Comparison of ENCODE assay signal across 15 mouse cellular contexts in the genomic region with DNA sequence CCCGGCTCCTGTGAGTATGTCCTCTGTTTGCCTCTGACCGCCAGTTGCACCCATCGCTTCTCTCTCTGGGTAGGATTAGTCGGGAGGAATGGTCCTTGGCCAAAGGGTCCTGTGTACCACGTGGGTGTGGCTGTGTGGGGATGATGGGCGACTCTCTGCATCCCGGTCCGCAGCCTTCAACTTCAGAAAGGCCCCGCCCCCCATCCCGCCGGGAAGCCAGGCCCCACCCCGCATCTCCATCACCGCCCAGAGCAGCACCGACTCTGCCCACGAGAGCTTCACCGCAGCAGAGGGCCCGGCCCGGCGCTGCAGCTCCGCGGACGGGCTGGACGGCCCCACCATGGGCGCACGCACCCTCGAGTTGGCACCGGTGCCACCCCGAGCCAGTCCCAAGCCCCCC. TPM values are rescaled to one million over a fixed set of nuclear protein-coding genes. Genes with fewer than 3 reads are reported as not detected.
A peak's percentile ranks its signal among the peaks of the same experiment; 100 is the strongest.
DNase-seq lines count a peak whose midpoint lies in the region; ATAC-seq and TF ChIP-seq lines count a peak whose summit lies in the region.
"Had no signal": no experiment of that assay in that cellular context is flagged by ENCODE, and none has a peak within 500 bp of the region (broad histone marks: within the 10 kb centered on the region; RNA-seq: fewer than 3 reads in every experiment).

No protein-coding gene starts in this region.

- peak; percentile 52 for DNase-seq in cerebellum, adult 9-11 months
- DNase-seq in cerebellum, adult 8-10 months = no peak
- no peak for DNase-seq in testis, postnatal 14 days (ENCODE audit: low spot score)
- no peak for DNase-seq in limb, embryonic 11.5 days (ENCODE audit: low spot score)
- no peak for DNase-seq in right cerebral cortex, adult 18-20 months
- DNase-seq in adipocyte (ENCODE audit: low spot score) = no peak
- DNase-seq in urinary bladder, postnatal 25 days (ENCODE audit: low spot score) = no peak
- DNase-seq: adrenal gland, adult 8-10 months; gastrocnemius, postnatal 36 days; kidney, adult 11 months; liver, postnatal 0 days; right cerebral cortex, postnatal 25 days had no signal

- TF ChIP-seq CTCF in testis, adult 2 months (IDR thresholded peaks at IDR 0.05; ENCODE audit: control insufficient read depth, insufficient read depth, insufficient replicate concordance, low read depth, low read length) = no peak

- peak overlapping the region; percentile 25; the same call in 1 of the 2 replicates for H3K4me2 ChIP-seq in limb, embryonic 11.5 days (ENCODE audit: low read depth, severe bottlenecking)
- H3K4me2 ChIP-seq: stomach, embryonic 15.5 days had no signal

- H3K9ac ChIP-seq in limb, embryonic 11.5 days (ENCODE audit: low read length) = no peak overlapping the region
- H3K9ac ChIP-seq: liver, postnatal 0 days; stomach, embryonic 15.5 days had no signal

- H3K27ac ChIP-seq in testis, adult 2 months (ENCODE audit: control insufficient read depth, insufficient read depth, low read depth, low read length) = no peak overlapping the region
- no peak overlapping the region for H3K27ac ChIP-seq in limb, embryonic 11.5 days (replicated peaks; ENCODE audit: low read depth, low read length)
- H3K27ac ChIP-seq: layer of hippocampus, adult 2 months; stomach, embryonic 15.5 days had no signal

- H3K4me1 ChIP-seq in testis, adult 2 months (ENCODE audit: control insufficient read depth, insufficient read depth, low read length) = peaks cover 8% of the 10 kb centered on the region
- no peaks in the 10 kb centered on the region for H3K4me1 ChIP-seq in limb, embryonic 11.5 days (ENCODE audit: control insufficient read depth, insufficient read depth, low read length)
- H3K4me1 ChIP-seq: stomach, embryonic 15.5 days had no signal

- 16% methylated on average over 28 of the region's 28 CpGs for WGBS in limb, embryonic 11.5 days

- no peak for TF ChIP-seq POLR2A in testis, adult 2 months (IDR thresholded peaks at IDR 0.05; ENCODE audit: control insufficient read depth, low read depth, low read length)

- no peaks in the 10 kb centered on the region for H3K27me3 ChIP-seq in testis, adult 2 months (ENCODE audit: control insufficient read depth, insufficient read depth, low read length)
- peaks cover 21% of the 10 kb centered on the region for H3K27me3 ChIP-seq in limb, embryonic 11.5 days (ENCODE audit: control insufficient read depth, insufficient read depth, low read length)

- H3K4me3 ChIP-seq in testis, adult 2 months (ENCODE audit: control insufficient read depth, low read depth, low read length) = peak overlapping the region; percentile 72
- H3K4me3 ChIP-seq in limb, embryonic 11.5 days (ENCODE audit: low read depth, low read length) = 0 out of 2 replicates have a peak overlapping the region, but pooled peaks have one; percentile 6
- H3K4me3 ChIP-seq: layer of hippocampus, adult 2 months; stomach, embryonic 15.5 days had no signal

- no peaks in the 10 kb centered on the region for H3K36me3 ChIP-seq in testis, adult 2 months (ENCODE audit: control insufficient read depth, insufficient read depth, low read length)
- no peaks in the 10 kb centered on the region for H3K36me3 ChIP-seq in limb, embryonic 11.5 days (ENCODE audit: control insufficient read depth, insufficient read depth, low read length)
- H3K36me3 ChIP-seq: stomach, embryonic 15.5 days had no signal

- H3K9me3 ChIP-seq in limb, embryonic 11.5 days (ENCODE audit: control insufficient read depth, low read length) = no peaks in the 10 kb centered on the region
- H3K9me3 ChIP-seq: stomach, embryonic 15.5 days had no signal

- no peak for ATAC-seq in limb, embryonic 11.5 days (ENCODE audit: insufficient number of reproducible peaks, low FRiP score, low TSS enrichment, low read depth)
- ATAC-seq: liver, postnatal 0 days had no signal

RNA-seq across cellular contexts. Expression of a gene that starts 29.1 kb away (rescaled TPM):
- 24.2 and 25.3 TPM in 2 replicates for polyA plus RNA-seq in testis, adult 2 months (2012; rRNA removed)
- 61.5 and 65.9 TPM in 2 replicates for polyA plus RNA-seq in limb, embryonic 11.5 days (2014; fragmentation: Nextera tagmentation; extraction: Ambion mirVana)

RNA-seq across cellular contexts. Expression of a gene that starts 45.5 kb away (rescaled TPM):
- polyA plus RNA-seq in testis, adult 2 months (2012; rRNA removed) = 3.3 and 4.6 TPM in 2 replicates
- polyA plus RNA-seq in limb, embryonic 11.5 days (2014; fragmentation: Nextera tagmentation; extraction: Ambion mirVana) = 0.20 and 0.25 TPM in 2 replicates
